Mouse (Mus musculus): ENCODE results near the gene Pole4.

Gene Pole4

GRCm38 (mm10) chr6:82705221-82705620 lies at the start of gene Pole4:
TSS of gene Pole4 (minus strand) at chr6:82705365.
- DNase-seq = no peak

DNA sequence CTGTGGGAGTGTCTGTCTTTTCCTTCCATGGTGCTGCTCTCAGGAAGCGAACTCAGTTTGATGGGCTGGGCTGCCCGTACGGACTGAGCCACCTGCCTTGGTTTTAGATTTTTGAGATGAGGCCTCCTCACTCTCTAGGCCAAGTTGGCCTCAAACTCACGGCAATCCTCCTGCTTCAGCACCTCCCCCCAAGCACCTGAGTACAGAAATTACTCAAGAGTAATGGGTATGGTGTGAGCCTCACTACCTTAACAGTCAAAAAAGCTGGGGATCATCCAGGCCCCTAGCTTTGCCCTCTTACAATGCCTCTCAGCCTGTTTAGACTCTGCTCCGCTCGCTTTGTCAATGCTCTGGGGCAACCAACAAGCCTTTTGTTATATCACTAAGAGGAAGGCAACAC lies 49.6 kb upstream of the Pole4 start:
- DNase-seq = no peak

- no peak for DNase-seq
Observed at GRCm38 (mm10) chr6:82753638-82754361, 48.6 kb upstream of the Pole4 start.

DNA sequence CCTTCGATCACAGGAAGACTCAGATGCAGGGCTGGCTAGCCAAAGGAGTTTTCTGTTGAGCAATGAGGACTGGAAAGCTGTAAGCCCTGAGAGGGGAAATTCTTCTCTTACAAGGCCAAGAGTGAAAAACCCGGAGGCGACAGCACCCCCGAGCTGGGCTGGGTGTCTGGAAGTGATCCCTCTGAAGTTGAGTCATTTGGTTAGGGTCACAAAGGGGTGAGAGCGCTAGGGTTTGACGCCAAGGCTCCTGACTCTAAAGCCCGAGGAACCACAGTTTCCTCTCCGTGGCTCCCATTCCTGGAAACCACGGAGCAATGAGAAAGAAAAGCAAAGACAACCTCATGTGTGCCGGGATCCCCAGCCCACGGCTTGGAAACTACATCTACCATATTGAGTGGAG lies 47.9 kb upstream of the Pole4 start:
- DNase-seq = no peak

DNA sequence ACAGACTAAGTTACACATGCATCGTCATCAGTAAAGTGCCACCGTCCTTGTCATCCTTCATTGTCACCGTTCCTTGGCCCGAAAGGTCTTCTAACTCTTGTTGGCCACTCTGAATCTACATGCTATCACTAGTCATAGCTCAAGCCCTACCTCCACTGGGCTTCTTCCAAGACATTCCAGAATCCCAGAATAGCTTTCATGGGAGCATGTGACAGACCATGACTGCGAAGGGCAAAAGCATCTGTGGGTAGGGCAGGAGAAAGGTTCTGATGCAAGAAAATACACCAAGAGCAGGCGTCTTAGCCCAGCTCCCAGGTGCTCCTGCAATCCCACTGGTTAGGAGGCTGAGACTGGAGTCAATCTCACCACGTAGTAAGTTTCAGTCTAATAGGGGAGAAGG lies 46.6 kb upstream of the Pole4 start:
- no peak for DNase-seq

DNA sequence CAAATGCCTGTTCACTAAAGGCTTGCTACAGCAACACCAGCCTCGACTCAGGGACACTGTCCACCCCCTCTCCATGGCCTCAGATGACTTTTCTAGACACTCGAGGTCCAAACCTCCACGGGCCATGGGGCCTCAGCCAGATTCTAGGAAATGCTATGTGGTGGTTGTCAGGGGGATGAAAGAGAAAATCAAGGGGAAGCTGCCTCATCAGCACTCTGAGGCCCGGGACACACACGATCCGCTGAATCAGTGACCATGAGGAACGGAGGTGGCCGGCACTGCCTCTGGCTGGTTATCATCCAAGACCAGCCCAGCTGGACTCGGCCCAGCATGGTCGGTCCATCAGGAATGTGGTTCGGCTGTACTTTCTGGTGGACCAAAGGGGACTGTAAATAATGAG lies 45.9 kb upstream of the Pole4 start:
- no peak for DNase-seq

DNA sequence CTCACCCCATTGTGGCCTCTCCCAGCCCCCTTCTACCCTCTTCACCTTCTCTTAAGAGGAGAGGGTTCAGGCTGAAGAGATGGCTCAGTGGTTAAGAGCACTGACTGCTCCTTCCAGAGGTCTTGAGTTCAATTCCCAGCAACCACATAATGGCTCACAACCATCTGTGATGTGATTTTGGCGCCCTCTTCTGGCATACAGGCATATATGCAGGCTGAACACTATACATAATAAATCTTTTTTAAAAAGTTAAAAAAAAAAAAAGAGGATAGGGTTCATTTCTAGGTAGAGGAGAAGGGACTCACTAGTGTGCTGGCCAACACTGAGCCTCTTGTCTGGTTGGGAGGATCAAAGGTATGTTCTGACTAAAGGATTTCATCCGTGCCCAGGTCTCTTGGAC lies 44.9 kb upstream of the Pole4 start:
- DNase-seq = no peak

- DNase-seq = no peak
Observed at GRCm38 (mm10) chr6:82748106-82748672, 43.0 kb upstream of the Pole4 start.

- DNase-seq = no peak
Observed at GRCm38 (mm10) chr6:82747085-82747484, 41.9 kb upstream of the Pole4 start.

GRCm38 (mm10) chr6:82744553-82744952 lies 39.4 kb upstream of the Pole4 start:
- DNase-seq = no peak

DNA sequence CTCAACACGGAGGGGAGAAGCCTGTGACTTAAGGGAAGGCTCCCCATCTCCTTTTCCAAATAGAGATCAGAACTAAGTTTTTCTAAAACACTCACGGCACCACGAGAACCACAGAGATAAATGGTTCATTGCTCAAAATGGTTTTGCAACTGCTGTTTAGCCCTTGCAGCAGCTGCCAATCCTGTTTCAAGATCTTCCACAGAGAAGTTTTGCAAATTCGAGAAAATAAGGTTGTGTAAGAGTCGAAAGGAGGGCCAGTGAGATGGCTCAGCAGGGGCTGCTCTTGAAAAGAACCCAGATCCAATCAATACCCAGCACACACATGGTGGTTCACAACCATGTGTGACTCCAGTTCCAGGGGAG lies 36.3 kb upstream of the Pole4 start:
- no peak for DNase-seq

DNA sequence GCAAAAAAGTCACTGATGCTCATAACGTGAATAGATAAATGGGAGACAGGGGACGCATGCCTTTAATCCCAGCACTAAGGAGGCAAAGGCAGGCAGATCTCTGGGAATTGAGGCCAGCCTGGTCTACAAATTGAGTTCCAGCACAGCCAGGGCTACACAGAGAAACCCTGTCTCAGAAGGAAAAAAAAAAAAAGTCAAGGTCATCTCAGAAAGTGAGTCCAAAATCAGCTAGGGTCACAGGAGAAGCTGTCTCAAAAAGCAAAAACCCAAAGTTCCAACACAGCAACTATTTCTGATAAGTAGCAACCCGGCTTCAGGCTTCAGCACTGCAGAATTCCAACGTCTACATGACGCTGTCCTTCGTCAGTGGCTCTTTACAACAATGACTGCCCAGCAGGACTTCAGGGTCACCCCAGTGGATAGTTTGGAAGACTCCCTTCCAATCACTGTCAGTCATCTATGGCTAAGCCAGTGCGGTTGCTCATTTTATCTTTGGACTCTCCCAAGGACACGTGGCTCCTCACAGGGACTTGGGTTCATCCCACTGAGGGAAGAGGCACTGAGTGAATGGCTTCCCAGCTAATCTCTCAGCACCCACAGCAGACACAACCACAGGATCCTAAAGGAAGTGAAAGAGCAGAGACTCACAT lies 35.8 kb upstream of the Pole4 start:
- no peak for DNase-seq

GRCm38 (mm10) chr6:82740269-82740668 lies 35.1 kb upstream of the Pole4 start:
- DNase-seq = no peak

- no peak for DNase-seq
Observed at GRCm38 (mm10) chr6:82737634-82738540, 32.7 kb upstream of the Pole4 start.

DNA sequence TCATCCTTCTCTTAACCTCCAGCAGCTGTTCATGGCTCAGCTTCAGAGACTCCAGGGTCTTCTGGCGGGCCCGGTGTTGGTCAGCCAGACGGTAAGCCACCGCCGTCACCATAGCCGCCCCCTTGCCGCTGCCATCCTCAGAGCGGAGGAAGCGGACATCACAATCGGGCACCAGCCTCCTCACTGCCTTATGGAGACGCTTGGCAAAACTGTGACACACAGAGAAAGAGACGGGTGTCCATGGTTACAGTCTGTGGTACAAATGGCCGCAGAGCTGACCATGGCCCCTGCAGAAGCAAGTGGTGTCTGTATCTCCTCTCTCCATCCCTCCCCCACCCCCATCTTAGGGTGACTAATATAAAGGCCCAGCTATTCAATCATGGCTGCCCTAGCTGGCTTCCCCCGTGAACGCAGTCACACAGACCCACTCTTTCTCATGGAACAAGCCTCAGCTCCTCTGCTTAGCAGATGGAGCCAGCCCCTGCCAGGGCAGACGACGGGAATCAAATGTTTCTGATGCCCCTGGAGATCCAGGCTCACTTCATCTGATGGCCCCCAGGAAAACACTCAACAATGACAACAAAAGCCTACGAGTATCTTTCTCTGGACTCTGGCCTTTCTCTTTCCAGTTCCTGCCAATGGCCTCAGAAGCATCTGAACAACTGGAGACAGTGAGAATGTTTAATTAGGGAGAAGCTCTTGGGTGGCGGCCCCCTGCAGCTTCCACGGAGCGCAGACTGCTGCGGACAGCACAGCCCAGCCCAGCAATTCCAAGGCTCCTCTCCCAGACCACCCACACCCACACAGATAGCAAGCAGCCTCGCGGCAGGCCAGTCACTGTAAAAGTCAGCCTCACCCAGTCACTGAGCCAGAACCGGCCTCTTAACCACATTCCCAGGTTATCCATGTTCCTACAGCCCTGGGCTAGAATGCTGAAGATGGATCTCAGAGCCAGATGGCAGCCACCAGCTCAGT lies 31.7 kb upstream of the Pole4 start:
- DNase-seq = no peak

- peak; percentile 57 for DNase-seq
Observed at GRCm38 (mm10) chr6:82735347-82735746, 30.2 kb upstream of the Pole4 start.

- no peak for DNase-seq
Observed at GRCm38 (mm10) chr6:82728635-82729034, 23.5 kb upstream of the Pole4 start.

GRCm38 (mm10) chr6:82727206-82727605 lies 22.0 kb upstream of the Pole4 start:
- no peak for DNase-seq

- DNase-seq = no peak
Observed at GRCm38 (mm10) chr6:82723321-82723720, 18.2 kb upstream of the Pole4 start.

- DNase-seq = no peak
Observed at GRCm38 (mm10) chr6:82716126-82716525, 11.0 kb upstream of the Pole4 start.

- DNase-seq = no peak
Observed at GRCm38 (mm10) chr6:82715653-82716052, 10.5 kb upstream of the Pole4 start.

GRCm38 (mm10) chr6:82715253-82715652 lies 10.1 kb upstream of the Pole4 start:
- no peak for DNase-seq

All from right cerebral cortex, postnatal 4 days (tissue).